Mouse (Mus musculus) embryonic facial prominence, embryonic 13.5 days (tissue): ENCODE data around the gene Lzts2. TPM values are rescaled to one million over a fixed set of nuclear protein-coding genes. Genes with fewer than 3 reads are reported as not detected.

ENCODE experiments used
- ATAC-seq: fragments of 200-750 bp; cut with Nextera tagmentation; 2 replicates; pipeline ENCODE4 v1.8.0; 2017; ENCODE audit warnings: low read depth; ENCODE audit not compliant: insufficient number of reproducible peaks, insufficient read depth, low FRiP score, low TSS enrichment
- H3K27ac ChIP-seq: fragments of 300-500 bp; sonication (generic); 2 replicates; pipeline ENCODE4 v1.5.1; 2015; ENCODE audit warnings: moderate library complexity, mild to moderate bottlenecking, inconsistent platforms
- H3K27me3 ChIP-seq: fragments of 300-500 bp; sonication (generic); 2 replicates; pipeline ENCODE4 v1.6.1; 2015; ENCODE audit warnings: mild to moderate bottlenecking, inconsistent platforms
- H3K36me3 ChIP-seq: fragments of 300-500 bp; sonication (generic); 2 replicates; pipeline ENCODE4 v1.6.1; 2015; ENCODE audit warnings: mild to moderate bottlenecking, inconsistent platforms
- H3K4me1 ChIP-seq: fragments of 300-500 bp; sonication (generic); 2 replicates; pipeline ENCODE4 v1.6.1; 2015; ENCODE audit warnings: inconsistent platforms
- H3K4me2 ChIP-seq: fragments of 300-500 bp; sonication (generic); 2 replicates; pipeline ENCODE4 v1.6.1; 2015; ENCODE audit warnings: moderate library complexity, mild to moderate bottlenecking, inconsistent platforms
- H3K4me3 ChIP-seq: fragments of 300-500 bp; sonication (generic); 2 replicates; pipeline ENCODE4 v1.5.1; 2015; ENCODE audit warnings: mild to moderate bottlenecking, inconsistent platforms
- H3K9ac ChIP-seq: fragments of 300-500 bp; sonication (generic); 2 replicates; pipeline ENCODE4 v1.6.1; 2015; ENCODE audit warnings: mild to moderate bottlenecking, inconsistent platforms
- H3K9me3 ChIP-seq: fragments of 300-500 bp; sonication (generic); 2 replicates; pipeline ENCODE4 v1.6.1; 2016; ENCODE audit warnings: inconsistent platforms
- WGBS: fragments of 180-500 bp; shearing (Covaris S2); methylation state at CpG from one replicate; pipeline ENCODE4 v1.1.7; 2015; ENCODE audit warnings: mixed read lengths; 5-methylcytosine and 5-hydroxymethylcytosine counted together
- polyA plus RNA-seq: library from polyadenylated mRNA; unstranded; fragments of >200 nt; fragmentation: Nextera tagmentation; extraction: Ambion mirVana; gene quantifications from 2 replicates; pipeline ENCODE4 v1.2.1, GENCODE M21; 2015

Lzts2 gene
- polyA plus RNA-seq, result 64.6 and 73.3 TPM in 2 replicates

DNA sequence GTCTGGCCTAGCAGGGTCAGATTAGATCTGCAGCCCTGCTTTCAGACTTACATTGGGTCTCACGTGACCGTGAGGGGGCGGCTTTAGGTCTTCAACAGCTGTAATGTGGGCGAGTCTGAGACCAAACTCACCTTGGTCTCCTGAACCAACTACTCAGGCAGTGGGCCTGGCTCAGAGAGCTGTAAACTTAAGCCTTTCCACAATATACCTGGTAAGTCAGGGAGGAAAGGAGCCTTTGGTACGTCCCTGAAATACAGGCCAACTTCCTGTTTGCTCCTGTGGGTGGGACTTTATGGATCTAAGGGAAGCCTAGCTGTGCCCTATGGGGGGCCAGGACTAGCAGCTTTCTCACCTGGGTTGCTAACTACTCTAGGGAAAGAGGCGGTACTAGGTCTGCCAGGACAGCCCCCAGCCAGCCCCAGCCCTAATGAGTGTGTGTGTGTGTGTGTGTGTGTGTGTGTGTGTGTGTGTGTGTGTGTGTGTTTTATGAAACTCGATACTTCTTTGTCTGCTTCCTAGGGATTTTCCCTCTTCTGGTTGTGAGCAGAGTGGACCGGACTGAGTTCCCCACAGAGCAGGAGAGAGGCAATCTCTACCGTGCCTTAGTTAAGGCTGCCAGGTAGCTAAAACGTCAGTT is at the start of gene Lzts2:
TSS of gene Lzts2 (plus strand) at position 80 of the 637 bp plus-strand sequence.
- Histone ChIP-seq H3K4me1 (peaks cover 54% of the 10 kb centered on the region), H3K9me3 (no peaks in the 10 kb centered on the region), H3K27ac (peak within 1 kb of the TSS; percentile 99), H3K4me2 (peak within 1 kb of the TSS; percentile 94), H3K36me3 (peaks cover 28% of the 10 kb centered on the region), H3K4me3 (peak within 1 kb of the TSS; percentile 71), H3K9ac (peak within 1 kb of the TSS; percentile 77), H3K27me3 (no peaks in the 10 kb centered on the region)
- no peak for ATAC-seq
- 3% methylated on average over 10 of the region's 10 CpGs for WGBS

DNA sequence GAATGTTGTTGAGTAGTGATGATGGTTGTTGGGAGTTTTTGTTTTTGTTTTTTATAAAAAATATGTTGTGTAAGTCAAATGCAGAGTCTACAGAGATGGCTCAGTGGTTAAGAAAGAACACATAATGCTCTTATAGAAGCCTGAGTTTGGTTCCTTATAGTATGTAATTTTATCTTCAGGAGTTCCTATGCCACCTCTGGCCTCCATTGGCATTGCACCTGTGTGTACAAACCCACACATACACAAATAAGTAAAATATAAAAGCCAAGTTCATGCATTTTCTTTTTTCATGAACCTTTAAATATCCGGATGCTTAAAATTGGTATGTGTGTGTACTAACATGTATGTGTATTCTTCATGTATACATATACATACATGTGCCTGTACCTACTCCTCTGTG is 48.2 kb upstream of the Lzts2 start:
- Histone ChIP-seq H3K27me3 (no peaks in the 10 kb centered on the region), H3K36me3 (peaks cover 84% of the 10 kb centered on the region), H3K4me3 (no peak overlapping the region), H3K9ac (no peak overlapping the region), H3K4me2 (no peak overlapping the region), H3K27ac (no peak overlapping the region), H3K4me1 (no peaks in the 10 kb centered on the region), H3K9me3 (no peaks in the 10 kb centered on the region)
- ATAC-seq, result no peak
- 96% methylated on average over 1 of the region's 1 CpGs for WGBS

DNA sequence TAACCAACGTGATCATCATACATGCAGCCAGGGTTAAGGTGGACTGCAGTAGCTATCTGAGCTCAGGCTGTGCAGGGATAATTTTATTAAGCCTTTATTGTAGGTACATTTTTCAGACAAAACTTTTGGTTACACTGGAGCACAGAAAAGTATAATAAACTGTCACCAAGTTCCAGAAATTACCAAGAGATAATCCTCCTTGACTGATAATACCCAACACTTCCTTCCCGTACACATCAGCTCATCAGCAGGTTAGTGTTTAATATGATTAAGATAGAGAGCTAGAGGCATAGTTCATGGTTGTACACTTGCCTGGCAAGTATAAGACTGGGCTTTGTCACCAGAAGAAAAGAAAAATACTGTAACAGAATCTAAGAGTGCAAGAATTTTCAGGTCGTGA is 45.9 kb upstream of the Lzts2 start:
- no peak overlapping the region for H3K9ac ChIP-seq
- H3K4me2 ChIP-seq, result no peak overlapping the region
- H3K27me3 ChIP-seq, result no peaks in the 10 kb centered on the region
- H3K36me3 ChIP-seq, result peaks cover 89% of the 10 kb centered on the region
- no peak overlapping the region for H3K4me3 ChIP-seq
- H3K27ac ChIP-seq, result no peak overlapping the region
- 87% methylated on average over 3 of the region's 3 CpGs for WGBS
- no peaks in the 10 kb centered on the region for H3K9me3 ChIP-seq
- no peaks in the 10 kb centered on the region for H3K4me1 ChIP-seq
- ATAC-seq, result no peak

DNA sequence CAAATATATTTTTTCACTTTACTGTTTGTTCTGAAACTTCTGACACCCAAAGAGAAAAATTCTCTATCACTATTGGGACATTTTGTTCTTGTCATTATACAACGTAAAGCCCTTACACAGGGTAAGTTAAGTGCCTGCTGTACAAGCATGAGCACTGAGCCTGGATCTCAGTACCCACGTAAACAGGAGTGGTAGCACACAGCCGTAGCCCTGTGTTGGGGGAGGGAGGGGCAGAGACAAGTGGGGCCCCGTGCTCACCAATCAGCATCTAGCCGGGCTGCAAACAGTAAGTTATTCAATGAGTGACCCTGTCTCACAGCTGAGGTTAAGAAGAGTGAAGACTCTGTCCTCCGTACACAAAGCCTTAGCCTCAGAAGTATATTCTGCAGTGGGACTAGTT is 37.6 kb upstream of the Lzts2 start:
- Histone ChIP-seq H3K36me3 (peaks cover 93% of the 10 kb centered on the region), H3K9ac (no peak overlapping the region), H3K4me1 (no peaks in the 10 kb centered on the region), H3K9me3 (no peaks in the 10 kb centered on the region), H3K4me2 (no peak overlapping the region), H3K27ac (no peak overlapping the region), H3K4me3 (no peak overlapping the region), H3K27me3 (no peaks in the 10 kb centered on the region)
- WGBS, result 79% methylated on average over 6 of the region's 6 CpGs
- no peak for ATAC-seq

DNA sequence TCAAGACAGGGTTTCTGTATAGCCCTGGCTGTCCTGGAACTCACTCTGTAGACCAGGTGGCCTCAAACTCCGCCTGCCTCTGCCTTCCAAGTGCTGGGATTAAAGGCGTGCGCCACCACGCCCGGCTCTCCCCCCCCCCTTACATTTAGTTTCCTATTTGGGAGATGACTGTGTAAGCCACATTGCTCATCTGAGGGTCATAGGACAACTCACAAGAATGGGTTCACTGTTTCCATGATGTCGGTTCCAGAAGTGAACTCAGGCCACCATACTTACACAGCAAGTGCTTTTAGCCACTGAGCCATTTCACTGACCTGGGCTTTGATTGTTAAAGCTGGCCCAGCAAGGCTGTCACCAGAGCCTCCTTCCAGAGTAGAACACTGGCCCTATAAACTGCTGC is 37.1 kb upstream of the Lzts2 start:
- H3K27ac ChIP-seq, result no peak overlapping the region
- 88% methylated on average over 6 of the region's 6 CpGs for WGBS
- no peak for ATAC-seq

DNA sequence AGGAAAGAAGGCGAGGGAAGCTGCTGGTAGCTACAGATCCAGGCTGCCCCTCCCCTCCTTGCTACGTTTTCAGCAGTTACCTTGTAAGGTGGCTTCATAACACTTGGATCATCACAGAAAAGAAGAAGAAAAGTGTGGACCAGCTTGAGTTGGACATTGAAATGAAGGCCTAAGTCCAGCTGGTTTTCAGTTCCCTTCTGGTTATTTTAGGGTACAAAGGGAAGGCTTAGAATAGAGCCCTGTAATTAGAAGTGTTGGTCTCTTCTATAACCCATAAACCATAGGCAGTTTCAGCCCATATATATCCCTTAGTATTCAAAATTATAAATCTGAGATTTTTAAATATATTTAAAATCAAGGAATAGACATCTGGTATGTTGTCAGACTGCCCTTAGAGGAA is 33.4 kb upstream of the Lzts2 start:
- Histone ChIP-seq H3K4me3 (no peak overlapping the region), H3K27me3 (no peaks in the 10 kb centered on the region), H3K36me3 (peaks cover 65% of the 10 kb centered on the region), H3K27ac (no peak overlapping the region), H3K4me2 (no peak overlapping the region), H3K9ac (no peak overlapping the region), H3K4me1 (no peaks in the 10 kb centered on the region), H3K9me3 (no peaks in the 10 kb centered on the region)
- no peak for ATAC-seq
- 85% methylated on average over 2 of the region's 2 CpGs for WGBS

More for the DNA sequence above, 37.1 kb upstream of the Lzts2 start:
- Histone ChIP-seq H3K4me3 (no peak overlapping the region), H3K27me3 (no peaks in the 10 kb centered on the region), H3K4me2 (no peak overlapping the region), H3K36me3 (peaks cover 93% of the 10 kb centered on the region), H3K9ac (no peak overlapping the region), H3K9me3 (no peaks in the 10 kb centered on the region), H3K4me1 (no peaks in the 10 kb centered on the region)

DNA sequence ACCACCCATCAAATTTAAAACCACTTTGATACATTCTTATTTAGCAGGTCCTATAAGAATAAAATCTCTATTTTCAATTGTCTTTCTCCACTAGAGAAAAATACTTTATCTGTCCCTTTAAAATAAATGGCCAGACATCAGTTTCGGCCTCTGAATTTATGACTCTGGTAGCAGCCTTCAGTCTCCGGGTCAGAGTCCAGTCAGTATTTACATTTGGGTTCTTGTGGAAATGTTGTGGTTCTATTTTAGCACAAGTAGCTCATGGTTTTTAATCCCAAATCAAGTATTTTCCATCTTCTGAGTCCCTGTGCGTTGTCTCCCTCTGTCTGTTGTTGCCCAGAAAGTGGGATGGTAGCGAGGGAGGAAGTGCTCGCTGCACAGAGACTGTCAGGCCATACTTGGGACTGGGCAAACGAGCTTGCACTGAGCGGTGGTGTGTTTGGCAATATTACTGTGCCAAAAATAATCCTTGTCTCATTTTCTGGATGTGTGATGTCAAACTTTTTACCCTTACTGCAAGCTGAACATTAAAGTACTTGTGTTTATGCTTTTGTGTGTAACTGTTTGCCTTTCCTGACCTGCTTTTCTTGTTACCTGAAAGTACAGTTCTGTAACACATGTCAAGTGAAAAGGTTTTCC is 31.6 kb upstream of the Lzts2 start:
- H3K27ac ChIP-seq, result no peak overlapping the region
- no peak for ATAC-seq
- WGBS, result 83% methylated on average over 7 of the region's 7 CpGs
- H3K36me3 ChIP-seq, result peaks cover 47% of the 10 kb centered on the region
- no peak overlapping the region for H3K4me2 ChIP-seq
- H3K9ac ChIP-seq, result no peak overlapping the region
- no peak overlapping the region for H3K4me3 ChIP-seq
- no peaks in the 10 kb centered on the region for H3K27me3 ChIP-seq
- no peaks in the 10 kb centered on the region for H3K4me1 ChIP-seq
- no peaks in the 10 kb centered on the region for H3K9me3 ChIP-seq

DNA sequence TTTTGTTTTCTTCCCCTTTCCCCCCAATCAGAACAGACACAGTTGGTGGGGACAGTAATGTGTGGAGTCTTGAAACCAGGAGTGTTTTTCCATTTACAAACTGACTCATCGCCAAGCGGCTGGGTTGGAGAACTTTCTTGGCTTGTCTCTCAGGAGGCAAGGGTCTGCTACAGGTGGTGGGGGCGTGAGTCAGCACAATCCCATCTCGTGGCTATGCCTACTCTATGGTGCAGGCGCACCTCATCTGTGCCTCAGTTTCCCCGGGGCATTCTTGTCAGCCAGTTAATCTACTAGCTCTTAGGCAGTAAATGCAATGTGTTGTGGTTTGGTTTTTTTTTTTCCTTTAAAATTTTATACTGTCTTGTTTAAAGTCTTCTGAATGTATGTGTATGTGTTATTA is 30.8 kb upstream of the Lzts2 start:
- 92% methylated on average over 6 of the region's 6 CpGs for WGBS
- no peaks in the 10 kb centered on the region for H3K9me3 ChIP-seq
- no peak overlapping the region for H3K4me2 ChIP-seq
- ATAC-seq, result no peak
- peaks cover 2% of the 10 kb centered on the region; the same call in 1 of the 2 replicates for H3K4me1 ChIP-seq
- no peaks in the 10 kb centered on the region for H3K27me3 ChIP-seq
- H3K4me3 ChIP-seq, result no peak overlapping the region
- peaks cover 39% of the 10 kb centered on the region for H3K36me3 ChIP-seq
- no peak overlapping the region for H3K9ac ChIP-seq
- no peak overlapping the region for H3K27ac ChIP-seq

DNA sequence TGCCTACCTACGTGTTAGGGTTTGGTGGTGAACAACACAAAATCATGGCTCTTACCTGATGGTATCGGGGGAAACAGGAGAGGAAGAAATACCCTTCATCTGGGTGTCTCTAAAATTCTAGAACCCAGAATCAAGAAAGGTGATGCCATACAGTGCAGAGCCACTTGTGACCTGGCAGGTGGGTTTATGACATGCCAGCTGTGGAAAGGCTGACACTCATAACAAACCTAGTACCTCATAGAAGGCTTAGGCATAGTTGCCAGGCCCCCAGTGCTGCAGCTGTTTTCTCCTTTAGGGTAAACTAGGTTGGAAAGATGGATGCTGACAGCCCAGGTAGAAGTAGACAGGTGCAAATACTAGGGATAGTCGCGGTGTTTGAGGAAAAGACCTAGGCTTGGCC is 29.8 kb upstream of the Lzts2 start:
- Histone ChIP-seq H3K4me3 (no peak overlapping the region), H3K27ac (no peak overlapping the region), H3K9ac (no peak overlapping the region), H3K4me1 (peaks cover 5% of the 10 kb centered on the region; the same call in 1 of the 2 replicates), H3K4me2 (no peak overlapping the region), H3K36me3 (peaks cover 31% of the 10 kb centered on the region), H3K27me3 (no peaks in the 10 kb centered on the region), H3K9me3 (no peaks in the 10 kb centered on the region)
- 90% methylated on average over 4 of the region's 4 CpGs for WGBS
- ATAC-seq, result no peak

DNA sequence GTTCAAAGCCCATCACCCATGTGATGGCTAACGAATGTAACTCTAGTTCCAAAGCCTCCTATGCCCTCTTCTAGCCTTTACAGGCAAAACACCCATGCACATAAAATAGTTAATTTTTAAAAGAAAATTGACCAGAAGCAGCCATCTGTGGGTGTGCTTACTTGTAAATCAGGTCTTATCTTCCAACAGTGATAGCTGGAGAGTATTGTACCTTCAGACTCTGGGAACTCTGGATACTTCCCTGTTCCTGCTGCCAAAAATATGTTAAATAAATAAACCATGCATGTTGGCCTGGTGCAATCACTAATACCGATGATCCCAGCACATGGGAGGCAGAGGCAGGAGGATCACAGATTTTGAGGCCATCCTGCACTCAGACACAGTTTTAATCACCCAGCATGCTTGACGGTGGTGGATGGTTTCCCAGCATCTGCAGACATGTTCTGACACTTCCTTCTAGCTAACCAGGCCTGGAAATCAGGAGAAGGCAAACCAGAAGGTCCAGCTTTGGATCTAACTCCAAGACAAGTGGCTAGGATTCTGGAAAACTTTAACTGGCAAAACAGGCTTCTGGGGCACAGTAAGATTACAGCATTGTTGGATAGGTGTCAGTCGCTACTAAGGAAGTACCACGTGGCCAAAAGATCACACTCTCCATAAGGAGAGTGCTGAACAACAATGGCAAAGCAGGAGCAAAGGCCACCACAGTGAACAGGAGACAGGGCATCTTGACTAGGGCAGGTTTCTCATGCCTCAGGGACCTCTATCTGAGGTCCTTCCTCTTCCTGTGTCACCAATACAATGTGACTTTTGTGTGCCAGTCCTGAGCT is 28.8 kb upstream of the Lzts2 start:
- Histone ChIP-seq H3K4me1 (peaks cover 14% of the 10 kb centered on the region), H3K27me3 (no peaks in the 10 kb centered on the region), H3K4me3 (no peak overlapping the region), H3K27ac (no peak overlapping the region), H3K4me2 (no peak overlapping the region), H3K9me3 (no peaks in the 10 kb centered on the region), H3K9ac (no peak overlapping the region), H3K36me3 (peaks cover 24% of the 10 kb centered on the region)
- ATAC-seq, result no peak
- 56% methylated on average over 5 of the region's 5 CpGs for WGBS

DNA sequence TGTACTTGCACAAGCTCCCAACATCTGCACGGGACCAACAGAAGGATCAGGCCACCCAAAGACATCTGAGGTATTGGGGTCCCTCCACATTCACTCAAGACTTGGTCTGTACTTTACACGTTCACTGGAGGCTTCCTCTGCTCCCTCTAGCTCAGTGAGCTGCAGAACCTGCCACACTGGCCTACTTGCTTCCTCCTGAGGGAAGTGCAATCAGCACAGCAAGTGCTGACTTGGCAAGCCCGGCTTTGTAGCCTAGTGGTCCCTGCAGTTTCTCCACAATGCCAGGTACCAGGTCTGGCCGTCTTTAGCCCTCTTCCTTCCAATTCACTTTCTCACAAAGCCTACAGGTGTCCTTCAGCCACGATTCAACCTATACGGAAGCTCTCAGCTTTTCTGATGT is 27.2 kb upstream of the Lzts2 start:
- Histone ChIP-seq H3K9me3 (no peaks in the 10 kb centered on the region), H3K4me3 (no peak overlapping the region), H3K36me3 (peaks cover 9% of the 10 kb centered on the region; the same call in 1 of the 2 replicates), H3K27ac (no peak overlapping the region), H3K4me2 (no peak overlapping the region), H3K27me3 (no peaks in the 10 kb centered on the region), H3K4me1 (peaks cover 26% of the 10 kb centered on the region), H3K9ac (no peak overlapping the region)
- ATAC-seq, result no peak
- 71% methylated on average over 6 of the region's 6 CpGs for WGBS
